Mouse (Mus musculus): ENCODE data around the gene Trhr2. TPM values are rescaled to one million over a fixed set of nuclear protein-coding genes. Genes with fewer than 3 reads are reported as not detected.
A peak's percentile ranks its signal among the peaks of the same experiment; 100 is the strongest.

Gene Trhr2
- polyA plus RNA-seq, 1 experiment from 2014 or later, result 0.38 TPM

- no peak overlapping the region for H3K4me3 ChIP-seq
- ATAC-seq (ENCODE audit: low FRiP score, low read depth), result no peak
- H3K4me2 ChIP-seq (replicated peaks), result no peak overlapping the region
- no peaks in the 10 kb centered on the region for H3K27me3 ChIP-seq
- H3K36me3 ChIP-seq, result no peaks in the 10 kb centered on the region
- no peaks in the 10 kb centered on the region for H3K9me3 ChIP-seq
- no peak overlapping the region for H3K9ac ChIP-seq
- 0 out of 2 replicates have a peak, but pooled peaks cover 13% of the 10 kb centered on the region for H3K4me1 ChIP-seq
- WGBS, result 52% methylated on average over 13 of the region's 13 CpGs
- no peak overlapping the region for H3K27ac ChIP-seq
These were observed 45.5 kb downstream of the Trhr2 start for GRCm38 (mm10) chr8:122314899-122315496.

DNA sequence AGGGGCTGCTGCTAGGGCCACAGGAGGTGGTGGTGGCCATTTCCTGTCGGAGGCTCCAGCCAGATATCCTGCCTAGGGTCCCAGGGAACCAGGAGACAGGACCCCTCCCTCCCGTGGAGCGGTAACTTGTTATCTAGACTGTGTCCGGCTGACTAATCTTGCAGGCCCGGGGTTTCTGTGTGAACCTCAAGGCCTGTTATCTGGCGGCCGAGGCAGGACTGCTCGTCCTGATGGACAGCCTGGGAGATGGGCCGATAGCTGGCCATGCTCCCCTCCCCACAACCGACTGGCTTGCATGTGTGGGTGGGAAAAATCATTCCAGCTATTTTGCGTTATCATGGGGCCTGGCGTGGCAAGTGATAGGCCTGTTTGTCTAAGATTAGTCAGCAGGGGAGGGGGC, 47.2 kb downstream of the Trhr2 start:
- Histone ChIP-seq H3K9ac (no peak overlapping the region), H3K4me2 (replicated peaks) (no peak overlapping the region), H3K27me3 (no peaks in the 10 kb centered on the region), H3K9me3 (no peaks in the 10 kb centered on the region), H3K36me3 (no peaks in the 10 kb centered on the region), H3K4me3 (no peak overlapping the region), H3K27ac (no peak overlapping the region), H3K4me1 (0 out of 2 replicates have a peak, but pooled peaks cover 11% of the 10 kb centered on the region)
- no peak for ATAC-seq (ENCODE audit: low FRiP score, low read depth)
- 64% methylated on average over 12 of the region's 12 CpGs for WGBS

- H3K4me3 ChIP-seq, result no peak overlapping the region
- no peak overlapping the region for H3K27ac ChIP-seq
- no peaks in the 10 kb centered on the region for H3K27me3 ChIP-seq
- H3K9ac ChIP-seq, result no peak overlapping the region
- H3K9me3 ChIP-seq, result no peaks in the 10 kb centered on the region
- H3K4me2 ChIP-seq (replicated peaks), result no peak overlapping the region
- peaks cover 4% of the 10 kb centered on the region; the same call in 1 of the 2 replicates for H3K36me3 ChIP-seq
- 80% methylated on average over 2 of the region's 2 CpGs for WGBS
- ATAC-seq (ENCODE audit: low FRiP score, low read depth), result no peak
- H3K4me1 ChIP-seq, result 0 out of 2 replicates have a peak, but pooled peaks cover 9% of the 10 kb centered on the region
These were observed 48.0 kb downstream of the Trhr2 start for GRCm38 (mm10) chr8:122312553-122312952.

GRCm38 (mm10) chr8:122311115-122311514, 49.4 kb downstream of the Trhr2 start:
- Histone ChIP-seq H3K4me3 (no peak overlapping the region), H3K4me2 (replicated peaks) (no peak overlapping the region), H3K9ac (no peak overlapping the region), H3K27me3 (no peaks in the 10 kb centered on the region), H3K4me1 (0 out of 2 replicates have a peak, but pooled peaks cover 7% of the 10 kb centered on the region), H3K36me3 (peaks cover 4% of the 10 kb centered on the region; the same call in 1 of the 2 replicates), H3K9me3 (no peaks in the 10 kb centered on the region), H3K27ac (no peak overlapping the region)
- 81% methylated on average over 2 of the region's 2 CpGs for WGBS
- no peak for ATAC-seq (ENCODE audit: low FRiP score, low read depth)

GRCm38 (mm10) chr8:122309272-122309671, 51.3 kb downstream of the Trhr2 start:
- no peak overlapping the region for H3K9ac ChIP-seq
- no peaks in the 10 kb centered on the region for H3K27me3 ChIP-seq
- no peak overlapping the region for H3K4me2 ChIP-seq (replicated peaks)
- ATAC-seq (ENCODE audit: low FRiP score, low read depth), result no peak
- H3K4me1 ChIP-seq, result no peaks in the 10 kb centered on the region
- H3K4me3 ChIP-seq, result no peak overlapping the region
- H3K36me3 ChIP-seq, result peaks cover 4% of the 10 kb centered on the region; the same call in 1 of the 2 replicates
- peak overlapping the region; percentile 39; the same call in 1 of the 2 replicates for H3K27ac ChIP-seq
- H3K9me3 ChIP-seq, result no peaks in the 10 kb centered on the region
- WGBS, result 84% methylated on average over 12 of the region's 12 CpGs

DNA sequence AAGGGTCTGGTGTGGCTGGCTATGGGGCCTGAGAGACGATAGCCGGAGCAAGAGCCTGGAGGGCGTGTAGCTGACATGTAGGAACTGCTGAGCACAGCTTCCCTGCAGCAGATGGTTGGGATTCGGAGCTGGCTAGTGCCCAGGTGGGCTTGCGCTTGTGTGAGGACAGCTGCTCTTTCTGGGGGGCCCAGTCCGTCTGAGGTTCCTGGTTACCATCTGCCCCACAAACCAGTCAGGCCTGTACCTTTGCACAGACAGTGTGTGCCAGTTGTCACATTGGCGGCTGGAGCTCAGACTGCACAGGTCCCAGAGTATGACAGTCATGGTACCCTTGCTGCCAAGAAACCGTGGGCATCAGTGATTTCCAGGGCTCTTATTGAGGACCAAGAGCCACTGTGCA, 52.7 kb downstream of the Trhr2 start:
- WGBS, result 83% methylated on average over 8 of the region's 8 CpGs
- Histone ChIP-seq H3K4me2 (replicated peaks) (no peak overlapping the region), H3K4me1 (0 out of 2 replicates have a peak, but pooled peaks cover 5% of the 10 kb centered on the region), H3K27me3 (no peaks in the 10 kb centered on the region), H3K9me3 (no peaks in the 10 kb centered on the region), H3K9ac (no peak overlapping the region), H3K27ac (no peak overlapping the region), H3K36me3 (peaks cover 4% of the 10 kb centered on the region; the same call in 1 of the 2 replicates), H3K4me3 (no peak overlapping the region)
- ATAC-seq (ENCODE audit: low FRiP score, low read depth), result no peak

Other genes starting within 250 kb of the Trhr2 start
- 0.80 and 1.1 TPM in 2 replicates for gene Zfpm1, start 78.6 kb downstream of the Trhr2 start, polyA plus RNA-seq (2015; fragmentation: Nextera tagmentation; extraction: Ambion mirVana)
- 59.2 and 59.9 TPM in 2 replicates for gene Zc3h18, start 15.9 kb upstream of the Trhr2 start, polyA plus RNA-seq (2015; fragmentation: Nextera tagmentation; extraction: Ambion mirVana)
- gene Il17c, start 61.3 kb upstream of the Trhr2 start, polyA plus RNA-seq (2015; fragmentation: Nextera tagmentation; extraction: Ambion mirVana), result not detected in 2 replicates
- 139 and 144 TPM in 2 replicates for gene Cyba, start 72.2 kb upstream of the Trhr2 start, polyA plus RNA-seq (2015; fragmentation: Nextera tagmentation; extraction: Ambion mirVana)
- gene Mvd, start 82.7 kb upstream of the Trhr2 start, polyA plus RNA-seq (2015; fragmentation: Nextera tagmentation; extraction: Ambion mirVana), result 37.1 and 39.7 TPM in 2 replicates
- 0.83 and 0.97 TPM in 2 replicates for gene Snai3, start 100.0 kb upstream of the Trhr2 start, polyA plus RNA-seq (2015; fragmentation: Nextera tagmentation; extraction: Ambion mirVana)
- gene Rnf166, start 115.3 kb upstream of the Trhr2 start, polyA plus RNA-seq (2015; fragmentation: Nextera tagmentation; extraction: Ambion mirVana), result 51.2 and 52.6 TPM in 2 replicates
- gene Ctu2, start 115.4 kb upstream of the Trhr2 start, polyA plus RNA-seq (2015; fragmentation: Nextera tagmentation; extraction: Ambion mirVana), result 56.7 and 59.4 TPM in 2 replicates
- 14.0 and 14.7 TPM in 2 replicates for gene Piezo1, start 190.6 kb upstream of the Trhr2 start, polyA plus RNA-seq (2015; fragmentation: Nextera tagmentation; extraction: Ambion mirVana)
- gene Cdt1, start 207.3 kb upstream of the Trhr2 start, polyA plus RNA-seq (2015; fragmentation: Nextera tagmentation; extraction: Ambion mirVana), result 39.3 and 40.2 TPM in 2 replicates
- gene Aprt, start 216.2 kb upstream of the Trhr2 start, polyA plus RNA-seq (2015; fragmentation: Nextera tagmentation; extraction: Ambion mirVana), result 335 and 351 TPM in 2 replicates